ENCODE assay signal across 13 mouse cellular contexts in genomic region chr12:98720628-98721027, GRCm38 (mm10). TPM values are rescaled to one million over a fixed set of nuclear protein-coding genes. Genes with fewer than 3 reads are reported as not detected.
DNase-seq lines count a peak whose midpoint lies in the region; ATAC-seq and TF ChIP-seq lines count a peak whose summit lies in the region.
"Had no signal": no experiment of that assay in that cellular context is flagged by ENCODE, and none has a peak within 500 bp of the region (broad histone marks: within the 10 kb centered on the region; RNA-seq: fewer than 3 reads in every experiment).

No protein-coding gene starts in this region.

- ATAC-seq in forebrain, embryonic 13.5 days, result peak; percentile 86
- ATAC-seq in forebrain, embryonic 11.5 days (replicated peaks; ENCODE audit: low FRiP score), result no peak
- ATAC-seq in hindbrain, postnatal 0 days, result no peak

- H3K9me3 ChIP-seq in forebrain, embryonic 13.5 days (replicated peaks), result no peaks in the 10 kb centered on the region
- H3K9me3 ChIP-seq in forebrain, embryonic 11.5 days (ENCODE audit: control insufficient read depth, low read length), result no peaks in the 10 kb centered on the region
- H3K9me3 ChIP-seq in hindbrain, postnatal 0 days (ENCODE audit: low read length), result no peaks in the 10 kb centered on the region
- H3K9me3 ChIP-seq: midbrain, embryonic 12.5 days had no signal

- H3K4me3 ChIP-seq in forebrain, embryonic 13.5 days, result no peak overlapping the region
- no peak overlapping the region for H3K4me3 ChIP-seq in forebrain, embryonic 11.5 days (ENCODE audit: low read depth, low read length)
- H3K4me3 ChIP-seq in hindbrain, postnatal 0 days (ENCODE audit: low read length), result no peak overlapping the region
- no peak overlapping the region for H3K4me3 ChIP-seq in left cerebral cortex, adult 2 months
- H3K4me3 ChIP-seq: midbrain, embryonic 12.5 days had no signal

- no peaks in the 10 kb centered on the region for H3K27me3 ChIP-seq in forebrain, embryonic 13.5 days
- H3K27me3 ChIP-seq in forebrain, embryonic 11.5 days (ENCODE audit: control insufficient read depth, insufficient read depth, low read length), result no peaks in the 10 kb centered on the region
- no peaks in the 10 kb centered on the region for H3K27me3 ChIP-seq in hindbrain, postnatal 0 days (ENCODE audit: insufficient read depth, low read length)
- H3K27me3 ChIP-seq: midbrain, embryonic 12.5 days had no signal

- no peak overlapping the region for H3K9ac ChIP-seq in forebrain, embryonic 13.5 days
- no peak overlapping the region for H3K9ac ChIP-seq in forebrain, embryonic 11.5 days (ENCODE audit: low read length)
- H3K9ac ChIP-seq in hindbrain, postnatal 0 days (replicated peaks; ENCODE audit: low read length), result no peak overlapping the region
- H3K9ac ChIP-seq: liver, embryonic 14.5 days; midbrain, embryonic 12.5 days had no signal

- peak overlapping the region; percentile 20; the same call in 1 of the 2 replicates for H3K4me2 ChIP-seq in forebrain, embryonic 13.5 days
- no peak overlapping the region for H3K4me2 ChIP-seq in forebrain, embryonic 11.5 days (ENCODE audit: low read depth, low read length, severe bottlenecking)
- H3K4me2 ChIP-seq in hindbrain, postnatal 0 days (ENCODE audit: low read depth, low read length), result no peak overlapping the region
- H3K4me2 ChIP-seq: midbrain, embryonic 12.5 days had no signal

- DNase-seq in forebrain, embryonic 11.5 days (ENCODE audit: low spot score), result no peak
- DNase-seq in kidney, postnatal 14 days, result peak; percentile 28
- DNase-seq in kidney, postnatal 25 days, result no peak
- DNase-seq in cerebellum, adult 11-12 months, result peak; percentile 66
- peak; percentile 75 for DNase-seq in hindbrain, postnatal 0 days (ENCODE audit: low spot score)
- DNase-seq in left cerebral cortex, postnatal 36 days (ENCODE audit: low spot score in 2 of 2), result no peak
- DNase-seq in left cerebral cortex, adult 2 months (ENCODE audit: extremely low spot score in 1 of 2, low spot score in 2 of 2), result no peak
- DNase-seq: adrenal gland, postnatal 25 days; B cell, adult 2 months; embryo, embryonic 11 days had no signal

- H3K36me3 ChIP-seq in forebrain, embryonic 13.5 days (ENCODE audit: poor library complexity, severe bottlenecking), result 0 out of 2 replicates have a peak, but pooled peaks cover 5% of the 10 kb centered on the region
- no peaks in the 10 kb centered on the region for H3K36me3 ChIP-seq in forebrain, embryonic 11.5 days (ENCODE audit: control insufficient read depth, insufficient read depth, low read length)
- no peaks in the 10 kb centered on the region for H3K36me3 ChIP-seq in hindbrain, postnatal 0 days (ENCODE audit: insufficient read depth, low read length)

- peaks cover 25% of the 10 kb centered on the region for H3K4me1 ChIP-seq in forebrain, embryonic 13.5 days
- no peaks in the 10 kb centered on the region for H3K4me1 ChIP-seq in forebrain, embryonic 11.5 days (replicated peaks; ENCODE audit: control insufficient read depth, insufficient read depth, low read length)
- 0 out of 2 replicates have a peak, but pooled peaks cover 6% of the 10 kb centered on the region for H3K4me1 ChIP-seq in hindbrain, postnatal 0 days (ENCODE audit: insufficient read depth, low read length)

- H3K27ac ChIP-seq in forebrain, embryonic 13.5 days, result peak overlapping the region; percentile 84
- H3K27ac ChIP-seq in forebrain, embryonic 11.5 days (ENCODE audit: low read depth, low read length), result no peak overlapping the region
- H3K27ac ChIP-seq in hindbrain, postnatal 0 days, result peak overlapping the region; percentile 41; the same call in 1 of the 2 replicates
- no peak overlapping the region for H3K27ac ChIP-seq in left cerebral cortex, adult 2 months
- H3K27ac ChIP-seq: liver, embryonic 14.5 days; midbrain, embryonic 12.5 days had no signal

- 53% methylated on average over 3 of the region's 3 CpGs for WGBS in forebrain, embryonic 13.5 days
- WGBS in forebrain, embryonic 11.5 days, result 79% methylated on average over 3 of the region's 3 CpGs
- WGBS in hindbrain, postnatal 0 days, result 36% methylated on average over 3 of the region's 3 CpGs

- no peak for TF ChIP-seq CTCF in hindbrain, postnatal 0 days (IDR thresholded peaks at IDR 0.05; ENCODE audit: low read depth)
- TF ChIP-seq CTCF in left cerebral cortex, adult 2 months (IDR thresholded peaks at IDR 0.05), result no peak

- intact Hi-C loops in left cerebral cortex, postnatal 36 days (cut with DNase I), result no loop called here
- intact Hi-C loops in left cerebral cortex, adult 2 months (cut with DNase I), result no loop called here

RNA-seq across cellular contexts. Expression of gene Ptpn21, which starts 16.6 kb away (rescaled TPM):
- polyA plus RNA-seq in forebrain, embryonic 13.5 days (2015; fragmentation: Nextera tagmentation; extraction: Ambion mirVana), result 6.4 and 6.5 TPM in 2 replicates
- 12.0 and 12.8 TPM in 2 replicates for polyA plus RNA-seq in forebrain, embryonic 11.5 days (2014; fragmentation: Nextera tagmentation; extraction: Ambion mirVana)
- total RNA-seq in hindbrain, postnatal 0 days (2014; rRNA removed), result 3.7 and 6.0 TPM in 2 replicates
- 2.5 and 2.7 TPM in 2 replicates for polyA plus RNA-seq in hindbrain, postnatal 0 days (2015; fragmentation: Nextera tagmentation; extraction: Ambion mirVana)
- 10 to 100 TPM; 10.2 to 11.6 TPM for total RNA-seq in left cerebral cortex, postnatal 36 days (2021)
- total RNA-seq in left cerebral cortex, adult 2 months (2021), result 10 to 100 TPM in 1 of 2 experiments, 1 to 10 TPM in 1; 7.9 to 12.6 TPM

RNA-seq across cellular contexts. Expression of gene Zc3h14, which starts 26.1 kb away (rescaled TPM):
- polyA plus RNA-seq in forebrain, embryonic 13.5 days (2015; fragmentation: Nextera tagmentation; extraction: Ambion mirVana), result 125 and 126 TPM in 2 replicates
- polyA plus RNA-seq in forebrain, embryonic 11.5 days (2014; fragmentation: Nextera tagmentation; extraction: Ambion mirVana), result 176 and 179 TPM in 2 replicates
- 84.1 and 102 TPM in 2 replicates for total RNA-seq in hindbrain, postnatal 0 days (2014; rRNA removed)
- 100.0 and 101 TPM in 2 replicates for polyA plus RNA-seq in hindbrain, postnatal 0 days (2015; fragmentation: Nextera tagmentation; extraction: Ambion mirVana)
- 100 to 1,000 TPM in 1 of 2 experiments, 10 to 100 TPM in 1; 89.0 to 100 TPM for total RNA-seq in left cerebral cortex, postnatal 36 days (2021)
- total RNA-seq in left cerebral cortex, adult 2 months (2021), result 10 to 100 TPM; 93.1 to 96.1 TPM

Comparison
In these comparisons a context has a peak if more than half of its experiments do, and no peak if none do; other contexts are left out.
1. H3K27ac ChIP-seq: peak in forebrain, embryonic 13.5 days (single experiment) and hindbrain, postnatal 0 days (single experiment); none in forebrain, embryonic 11.5 days (single experiment) and left cerebral cortex, adult 2 months (single experiment).
2. DNase-seq: peak in kidney, postnatal 14 days (single experiment), cerebellum, adult 11-12 months (single experiment) and hindbrain, postnatal 0 days (single experiment); none in forebrain, embryonic 11.5 days (single experiment), kidney, postnatal 25 days (0 of 2), left cerebral cortex, postnatal 36 days (0 of 2) and left cerebral cortex, adult 2 months (0 of 2).